Mouse (Mus musculus): ENCODE results near the gene Nxnl1. TPM values are rescaled to one million over a fixed set of nuclear protein-coding genes. Genes with fewer than 3 reads are reported as not detected.

The Nxnl1 gene
- polyA plus RNA-seq, 1 experiment from 2014 or later = 0.13 TPM

- no peak overlapping the region for H3K4me3 ChIP-seq (ENCODE audit: low read depth, low read length)
- TF ChIP-seq CTCF (IDR thresholded peaks at IDR 0.05) (peak; percentile 100), EP300 (IDR thresholded peaks at IDR 0.05) (no peak)
- H3K9ac ChIP-seq (replicated peaks; ENCODE audit: low read depth) = no peak overlapping the region
- 12% methylated on average over 27 of the region's 27 CpGs for WGBS
- ATAC-seq (peak; percentile 37), DNase-seq (ENCODE audit: low spot score) (peak; percentile 93)
- H3K9me3 ChIP-seq (ENCODE audit: low read length) = no peaks in the 10 kb centered on the region
- H3K4me1 ChIP-seq (ENCODE audit: insufficient read depth, low read depth, low read length) = peaks cover 9% of the 10 kb centered on the region; the same call in 1 of the 2 replicates
- no peak overlapping the region for H3K27ac ChIP-seq (ENCODE audit: low read length)
- no peak overlapping the region for H3K4me2 ChIP-seq (replicated peaks; ENCODE audit: low read depth, low read length)
- H3K27me3 ChIP-seq (replicated peaks; ENCODE audit: insufficient read depth, low read length) = no peaks in the 10 kb centered on the region
- H3K36me3 ChIP-seq (ENCODE audit: insufficient read depth, low read length) = no peaks in the 10 kb centered on the region
Observed at GRCm38 (mm10) chr8:71595862-71596261, 29.5 kb upstream of the Nxnl1 start.

- no peaks in the 10 kb centered on the region for H3K27me3 ChIP-seq (replicated peaks; ENCODE audit: insufficient read depth, low read length)
- no peak overlapping the region for H3K4me2 ChIP-seq (replicated peaks; ENCODE audit: low read depth, low read length)
- no peak overlapping the region for H3K4me3 ChIP-seq (ENCODE audit: low read depth, low read length)
- H3K9me3 ChIP-seq (ENCODE audit: low read length) = no peaks in the 10 kb centered on the region
- no peaks in the 10 kb centered on the region for H3K36me3 ChIP-seq (ENCODE audit: insufficient read depth, low read length)
- WGBS = 90% methylated on average over 4 of the region's 4 CpGs
- no peak for ATAC-seq
- no peak overlapping the region for H3K27ac ChIP-seq (ENCODE audit: low read length)
- H3K4me1 ChIP-seq (ENCODE audit: insufficient read depth, low read depth, low read length) = peaks cover 9% of the 10 kb centered on the region; the same call in 1 of the 2 replicates
- H3K9ac ChIP-seq (replicated peaks; ENCODE audit: low read depth) = no peak overlapping the region
- no peak for DNase-seq (ENCODE audit: low spot score)
- TF ChIP-seq EP300 (IDR thresholded peaks at IDR 0.05) (no peak), CTCF (IDR thresholded peaks at IDR 0.05) (no peak)
Observed at GRCm38 (mm10) chr8:71594324-71594722, 27.9 kb upstream of the Nxnl1 start.

GRCm38 (mm10) chr8:71593556-71594323 is 27.3 kb upstream of the Nxnl1 start:
- no peak overlapping the region for H3K4me3 ChIP-seq (ENCODE audit: low read depth, low read length)
- TF ChIP-seq EP300 (IDR thresholded peaks at IDR 0.05) (no peak), CTCF (IDR thresholded peaks at IDR 0.05) (no peak)

GRCm38 (mm10) chr8:71592374-71593170 is 26.2 kb upstream of the Nxnl1 start:
- 5% methylated on average over 52 of the region's 60 CpGs for WGBS
- Histone ChIP-seq H3K4me3 (ENCODE audit: low read depth, low read length) (peak overlapping the region; percentile 71), H3K4me2 (replicated peaks; ENCODE audit: low read depth, low read length) (peak overlapping the region; percentile 94), H3K27me3 (replicated peaks; ENCODE audit: insufficient read depth, low read length) (no peaks in the 10 kb centered on the region), H3K4me1 (ENCODE audit: insufficient read depth, low read depth, low read length) (peaks cover 9% of the 10 kb centered on the region; the same call in 1 of the 2 replicates), H3K36me3 (ENCODE audit: insufficient read depth, low read length) (no peaks in the 10 kb centered on the region), H3K27ac (ENCODE audit: low read length) (peak overlapping the region; percentile 96), H3K9ac (replicated peaks; ENCODE audit: low read depth) (peak overlapping the region; percentile 74), H3K9me3 (ENCODE audit: low read length) (no peaks in the 10 kb centered on the region)
- TF ChIP-seq EP300 (IDR thresholded peaks at IDR 0.05) (no peak), CTCF (IDR thresholded peaks at IDR 0.05) (peak; percentile 15)
- peak; percentile 76 for ATAC-seq
- DNase-seq (ENCODE audit: low spot score) = peak; percentile 66

More at GRCm38 (mm10) chr8:71593556-71594323, 27.3 kb upstream of the Nxnl1 start:
- no peak overlapping the region for H3K9ac ChIP-seq (replicated peaks; ENCODE audit: low read depth)
- H3K27me3 ChIP-seq (replicated peaks; ENCODE audit: insufficient read depth, low read length) = no peaks in the 10 kb centered on the region
- ATAC-seq (no peak), DNase-seq (ENCODE audit: low spot score) (no peak)
- no peaks in the 10 kb centered on the region for H3K9me3 ChIP-seq (ENCODE audit: low read length)
- WGBS = 79% methylated on average over 8 of the region's 8 CpGs
- no peaks in the 10 kb centered on the region for H3K36me3 ChIP-seq (ENCODE audit: insufficient read depth, low read length)
- peaks cover 9% of the 10 kb centered on the region; the same call in 1 of the 2 replicates for H3K4me1 ChIP-seq (ENCODE audit: insufficient read depth, low read depth, low read length)
- no peak overlapping the region for H3K27ac ChIP-seq (ENCODE audit: low read length)
- H3K4me2 ChIP-seq (replicated peaks; ENCODE audit: low read depth, low read length) = no peak overlapping the region

GRCm38 (mm10) chr8:71591471-71592373 is 25.3 kb upstream of the Nxnl1 start, which contains the start of gene Pgls:
Pgls (plus strand) TSS chr8:71592176.
- TF ChIP-seq CTCF (IDR thresholded peaks at IDR 0.05) = no peak; the same call in 1 of the 2 replicates
- no peak for TF ChIP-seq EP300 (IDR thresholded peaks at IDR 0.05)
- ATAC-seq (peak; percentile 90), DNase-seq (ENCODE audit: low spot score) (peak; percentile 97)
- Histone ChIP-seq H3K9me3 (ENCODE audit: low read length) (no peaks in the 10 kb centered on the region), H3K4me1 (ENCODE audit: insufficient read depth, low read depth, low read length) (peaks cover 9% of the 10 kb centered on the region; the same call in 1 of the 2 replicates), H3K9ac (replicated peaks; ENCODE audit: low read depth) (peak within 1 kb of the TSS; percentile 74), H3K4me3 (ENCODE audit: low read depth, low read length) (peak within 1 kb of the TSS; percentile 71), H3K36me3 (ENCODE audit: insufficient read depth, low read length) (no peaks in the 10 kb centered on the region), H3K27ac (ENCODE audit: low read length) (peak within 1 kb of the TSS; percentile 96), H3K4me2 (replicated peaks; ENCODE audit: low read depth, low read length) (peak within 1 kb of the TSS; percentile 94), H3K27me3 (replicated peaks; ENCODE audit: insufficient read depth, low read length) (no peaks in the 10 kb centered on the region)
- under 1% methylated on average over 61 of the region's 71 CpGs for WGBS

Data from lung, postnatal 0 days (tissue).